Mouse (Mus musculus): ENCODE measurements at regions not wholly inside any gene's neighbourhood (a gene's known extent, or its start where the extent isn't known, plus 50 kb on each side); places are given as distances from the start of the nearest gene placed in this dataset.

DNA sequence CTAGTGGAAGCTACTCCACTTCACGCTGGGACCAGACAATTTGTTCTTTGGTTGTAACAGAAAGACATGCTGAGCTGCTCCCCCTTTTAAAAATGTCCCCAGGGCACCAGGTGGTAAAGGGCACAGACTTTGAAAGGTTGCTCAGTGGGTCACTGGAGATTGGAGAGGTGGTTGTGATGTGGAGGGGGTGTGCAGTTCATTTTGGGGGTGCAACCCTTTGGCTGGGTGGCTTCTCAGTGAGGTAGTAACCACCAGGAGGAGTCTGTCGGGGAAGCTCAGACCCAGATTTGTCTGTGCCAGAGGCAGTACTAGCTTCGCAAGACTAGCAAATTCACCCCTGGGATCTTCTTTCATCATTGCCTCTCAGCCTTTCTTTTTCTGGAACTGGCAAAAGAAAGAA, 189.0 kb upstream of the Krr1 start:
- no peak for DNase-seq (ENCODE audit: low spot score)

DNA sequence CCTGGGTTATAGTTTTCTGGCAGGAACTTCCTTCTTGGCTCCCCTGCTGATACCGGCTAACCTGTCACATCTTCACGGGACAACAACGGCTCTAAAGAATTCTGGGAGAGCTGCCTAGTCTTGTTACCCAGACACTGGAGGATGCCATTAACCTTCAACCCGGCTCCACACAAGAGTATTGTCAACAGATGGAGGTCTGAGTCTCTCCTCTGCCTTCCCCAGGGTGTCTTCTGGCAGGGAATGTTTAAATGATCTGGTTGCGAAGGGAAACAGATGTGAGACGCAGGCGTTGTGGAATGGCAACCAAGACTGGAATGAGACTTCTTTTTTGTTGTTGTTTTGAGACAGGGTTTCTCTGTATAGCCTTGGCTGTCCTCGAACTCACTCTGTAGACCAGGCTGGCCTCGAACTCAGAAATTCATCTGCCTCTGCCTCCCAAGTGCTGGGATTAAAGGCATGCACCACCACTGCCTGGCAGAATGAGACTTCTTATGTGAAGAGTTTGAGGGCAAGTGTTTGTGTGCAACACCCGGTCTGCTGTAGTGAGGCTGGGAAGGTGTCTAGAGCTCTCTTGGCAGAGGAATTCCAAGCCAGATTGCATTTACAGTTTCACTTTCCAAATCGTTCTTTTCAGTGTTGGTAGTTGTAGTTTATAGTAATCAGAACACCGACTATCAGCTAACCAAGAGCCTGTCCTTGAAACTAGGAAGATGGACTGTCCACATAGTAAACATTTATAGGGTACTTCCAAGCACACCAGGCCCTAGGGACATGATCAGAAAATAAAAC, 188.2 kb upstream of the Krr1 start:
- DNase-seq (ENCODE audit: low spot score): no peak

DNA sequence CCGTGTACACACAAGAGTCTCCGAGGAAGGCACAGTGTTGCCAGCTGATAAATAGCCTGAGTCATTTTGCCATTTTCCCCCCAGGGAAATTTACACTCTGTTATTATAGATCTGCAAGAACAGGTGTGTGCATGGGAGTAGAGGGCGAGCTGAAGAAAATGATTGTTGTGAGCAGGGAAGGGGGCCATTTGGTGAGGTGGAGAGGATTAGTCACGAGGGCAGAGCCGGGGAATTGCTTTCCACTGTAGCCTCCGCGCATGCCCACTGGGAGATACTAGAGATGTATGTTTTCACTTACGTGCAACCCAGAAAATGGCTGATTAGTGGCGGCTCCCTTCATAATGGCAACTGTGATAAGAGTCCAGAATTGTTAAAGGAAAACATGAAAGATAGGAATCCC, 185.3 kb upstream of the Krr1 start:
- DNase-seq (ENCODE audit: low spot score): no peak

DNA sequence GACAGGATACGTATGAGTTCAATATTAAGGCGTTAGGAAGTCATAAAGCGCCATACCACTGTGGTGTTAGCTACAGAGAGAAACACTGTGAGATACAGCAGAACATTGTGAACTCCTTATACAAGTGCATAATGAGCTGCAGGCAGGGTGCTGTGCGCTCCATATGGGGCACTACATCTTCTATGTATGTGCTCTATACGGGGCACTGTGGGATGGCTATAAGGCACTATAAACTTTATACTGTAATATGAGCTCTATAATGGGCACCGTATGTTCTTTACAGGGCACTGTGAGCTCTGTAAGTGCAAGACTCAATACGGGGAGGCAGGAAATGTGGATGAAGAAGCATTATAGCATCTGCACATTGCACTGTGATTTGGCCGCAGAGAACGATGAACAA, 183.2 kb upstream of the Krr1 start:
- DNase-seq (ENCODE audit: low spot score): no peak

DNA sequence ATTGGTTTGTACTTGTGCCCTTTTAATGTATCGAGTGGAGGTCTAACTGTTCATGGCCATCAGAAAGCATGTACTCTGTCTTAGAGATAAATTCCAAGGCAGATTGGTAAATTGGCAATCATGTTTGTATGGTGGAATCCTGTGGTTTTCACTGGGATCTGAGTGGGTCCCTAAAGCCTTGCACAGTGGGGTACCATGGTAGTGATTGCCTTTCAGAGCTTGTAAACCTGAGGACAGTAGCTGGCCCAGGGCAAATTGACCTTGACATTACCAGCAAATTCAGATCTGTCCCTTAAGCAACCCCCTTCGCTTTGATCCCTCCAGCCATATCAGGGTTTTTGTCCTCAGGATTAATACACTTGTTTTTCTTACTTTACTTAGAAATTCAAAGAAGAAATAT, 181.6 kb upstream of the Krr1 start:
- DNase-seq (ENCODE audit: low spot score): no peak

DNA sequence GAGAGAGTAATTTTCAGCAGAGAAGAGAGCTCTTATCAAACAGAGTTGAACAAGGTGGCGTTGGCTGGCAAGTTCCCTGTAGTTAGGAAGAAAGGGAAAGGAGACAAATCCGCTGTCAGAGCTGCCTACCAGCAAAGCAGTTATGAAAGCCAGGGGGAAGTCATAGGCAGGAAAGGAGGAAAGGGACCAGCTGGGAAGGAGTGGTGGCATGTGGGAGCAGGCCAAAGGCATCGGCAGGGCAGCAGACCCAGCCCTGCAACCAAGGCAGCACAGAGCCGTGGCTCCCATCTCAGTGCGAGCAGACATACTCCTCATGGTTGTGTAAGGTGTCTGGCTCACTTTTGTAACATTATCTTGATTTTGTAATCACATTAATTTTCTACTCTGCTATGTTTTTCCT, 177.4 kb upstream of the Krr1 start:
- DNase-seq (ENCODE audit: low spot score): no peak

DNA sequence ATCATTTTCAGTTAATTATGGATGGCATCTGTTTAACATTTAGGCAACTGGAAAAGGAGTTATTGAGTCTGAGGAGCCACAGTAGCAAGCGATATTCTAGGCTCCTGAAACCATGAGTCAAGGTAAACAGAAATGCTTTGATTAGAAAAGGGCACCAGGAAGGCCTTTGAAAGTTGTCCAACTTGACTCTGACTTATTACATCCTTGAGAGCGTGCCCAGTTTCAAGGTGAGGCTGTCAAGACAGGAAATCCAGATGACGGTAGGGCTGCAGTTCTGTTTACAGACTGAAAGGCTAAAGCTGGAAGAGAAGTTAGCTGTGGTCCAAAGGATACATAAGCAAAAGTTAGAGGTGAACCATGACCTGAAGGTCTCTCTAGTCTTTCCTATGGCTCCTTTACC, 176.7 kb upstream of the Krr1 start:
- no peak for DNase-seq (ENCODE audit: low spot score)

DNA sequence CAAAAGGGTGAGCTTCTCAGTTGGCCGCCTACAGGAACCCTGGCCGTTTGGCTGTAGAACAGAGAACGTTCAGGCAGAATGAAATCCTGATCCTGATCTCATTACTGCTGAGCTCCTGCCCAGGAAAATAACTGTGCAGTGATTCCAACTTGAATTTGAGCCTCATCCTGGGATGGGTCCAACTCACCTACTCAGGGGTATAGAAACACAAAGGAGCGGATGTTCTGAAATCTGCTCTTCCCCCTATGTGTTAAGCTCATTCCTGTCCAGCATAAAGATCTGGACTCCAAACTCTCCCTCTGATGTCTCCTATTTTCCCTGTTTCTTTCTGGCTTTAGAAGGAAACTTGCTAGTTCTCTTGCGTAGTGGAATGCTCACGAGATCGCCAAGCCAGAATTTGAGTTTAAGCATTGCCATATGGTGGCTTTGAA, 173.6 kb upstream of the Krr1 start:
- no peak for DNase-seq (ENCODE audit: low spot score)

DNA sequence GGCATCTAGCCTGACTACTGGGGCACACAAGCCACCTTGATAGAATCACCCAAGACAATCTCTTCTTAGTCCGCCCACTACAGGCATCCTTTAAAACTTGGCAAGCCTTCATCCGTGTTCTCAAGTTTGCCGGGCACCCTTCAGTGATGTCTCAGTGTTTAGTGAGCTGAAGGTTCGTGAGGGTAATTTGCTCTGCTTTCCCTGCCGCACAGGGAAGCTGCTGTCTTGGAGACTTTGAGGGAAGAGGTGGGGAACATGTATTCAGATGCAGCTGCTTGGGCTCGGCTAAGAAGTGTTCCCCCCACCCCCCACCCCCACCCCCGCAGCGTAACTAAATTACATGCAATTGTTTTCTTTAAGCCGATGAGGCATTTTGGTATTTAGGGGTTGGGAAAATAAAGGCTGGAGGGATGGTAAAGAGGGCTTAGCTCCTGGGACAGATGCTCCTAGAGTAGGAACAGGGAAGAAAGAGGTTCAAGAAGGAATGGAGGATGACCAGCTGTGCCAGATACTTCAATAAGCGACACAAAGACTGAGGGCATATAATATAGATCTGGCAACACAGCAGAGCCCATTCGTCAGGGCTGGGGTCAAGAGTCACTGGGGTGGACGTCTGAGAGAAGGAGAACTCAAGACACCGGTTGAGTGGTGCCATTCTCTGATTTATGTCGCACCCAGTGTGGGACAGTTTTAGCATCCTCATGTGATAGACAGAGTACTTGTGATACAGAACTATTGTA, 172.4 kb upstream of the Krr1 start:
- no peak for DNase-seq (ENCODE audit: low spot score)

DNA sequence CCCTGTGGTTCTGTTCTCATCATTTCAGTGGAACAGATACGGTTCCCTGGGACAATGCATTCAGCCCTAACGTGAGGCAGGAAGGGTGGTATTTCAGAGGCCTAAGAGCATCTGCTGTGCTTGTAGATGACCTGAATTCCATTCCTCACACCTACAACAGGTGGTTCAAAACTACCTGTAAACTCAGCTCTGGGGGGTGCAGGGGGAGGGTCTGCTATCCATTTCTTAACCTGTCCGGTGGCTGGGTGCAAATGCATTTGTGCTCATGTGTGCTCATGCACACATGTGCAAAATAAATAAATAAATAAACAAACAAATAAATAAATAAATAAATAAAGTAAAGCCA, 171.9 kb upstream of the Krr1 start:
- no peak for DNase-seq (ENCODE audit: low spot score)

DNA sequence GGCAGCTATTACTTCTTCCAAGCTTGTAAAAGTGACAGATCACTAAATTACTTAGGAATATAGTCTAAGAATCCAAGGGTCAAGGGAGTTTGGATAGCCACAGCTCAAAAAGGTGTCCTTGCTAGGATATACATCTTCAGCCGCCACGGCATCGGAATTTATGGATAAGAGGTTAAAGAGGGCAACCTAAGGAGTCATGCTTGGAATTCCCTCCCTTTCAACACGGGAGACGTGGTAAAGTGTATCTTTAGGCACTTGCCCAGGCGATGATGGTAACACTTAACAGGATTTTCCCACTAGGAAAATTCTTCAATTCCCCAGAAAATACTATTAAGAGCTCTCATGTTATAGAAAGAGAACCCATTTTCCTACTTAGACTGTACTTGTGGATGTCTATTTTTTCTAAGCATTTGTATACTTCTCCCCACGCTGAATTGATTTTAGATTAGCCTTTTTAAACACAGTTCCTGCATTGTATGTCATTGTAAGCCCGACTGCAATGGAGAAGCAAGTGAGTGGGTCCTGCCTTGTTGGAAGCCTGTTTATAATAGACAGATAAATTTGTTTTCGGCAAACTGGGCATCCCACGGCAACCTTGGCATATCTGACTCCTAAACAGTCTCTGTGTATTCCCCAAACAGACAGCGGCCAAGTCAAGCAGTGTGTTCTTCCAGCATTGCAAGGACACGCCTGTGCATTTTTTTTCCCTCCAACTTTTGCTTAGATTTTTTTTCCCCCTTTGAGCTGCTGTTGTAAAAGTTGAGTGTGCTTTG, 171.3 kb upstream of the Krr1 start:
- DNase-seq (ENCODE audit: low spot score): peak; percentile 16

DNA sequence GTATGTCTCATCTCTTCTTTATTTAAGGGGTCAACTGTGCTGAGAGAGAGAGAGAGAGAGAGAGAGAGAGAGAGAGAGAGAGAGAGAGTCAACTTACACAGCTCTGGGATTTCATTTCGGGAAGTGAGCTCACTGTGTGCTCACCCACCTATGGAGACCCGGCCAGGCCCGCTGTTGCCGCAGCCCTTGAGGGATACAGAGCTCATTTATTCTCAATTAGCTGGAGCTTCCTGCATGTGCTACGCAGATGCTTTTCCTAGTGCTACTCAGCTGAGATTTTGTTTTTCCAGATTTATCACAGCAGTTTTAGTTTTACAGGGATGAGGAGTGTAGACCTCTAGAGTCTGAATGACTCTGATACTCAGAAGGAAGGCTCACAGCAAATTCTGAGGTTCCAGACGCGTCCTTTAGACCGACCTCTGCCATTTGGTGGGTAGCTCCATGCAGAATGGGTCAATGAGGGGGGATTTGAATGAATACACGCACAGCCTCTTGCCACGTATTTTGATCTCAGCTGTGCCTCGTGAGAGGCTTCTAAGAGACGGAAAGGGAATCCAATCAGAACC, 170.6 kb upstream of the Krr1 start:
- DNase-seq (ENCODE audit: low spot score): no peak

DNA sequence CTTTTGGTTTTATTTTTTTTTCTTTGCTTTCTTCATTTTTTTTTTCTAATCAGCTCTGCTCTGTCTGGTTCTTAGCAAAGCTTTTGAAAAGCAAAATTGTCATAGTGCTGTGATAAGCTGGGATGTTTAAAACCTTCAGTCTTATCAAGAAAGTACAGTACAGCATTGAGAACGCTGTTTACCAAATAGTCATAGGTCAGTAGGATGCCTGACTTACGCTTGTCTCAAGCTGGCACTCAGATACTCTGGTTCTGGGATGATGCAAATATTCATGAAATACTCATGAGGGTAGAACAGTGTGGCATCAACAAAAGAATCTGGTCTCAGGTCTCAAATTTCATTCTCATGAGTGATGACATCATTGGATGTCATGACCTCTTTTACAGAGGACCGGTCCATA, 166.1 kb upstream of the Krr1 start:
- no peak for DNase-seq (ENCODE audit: low spot score)

DNA sequence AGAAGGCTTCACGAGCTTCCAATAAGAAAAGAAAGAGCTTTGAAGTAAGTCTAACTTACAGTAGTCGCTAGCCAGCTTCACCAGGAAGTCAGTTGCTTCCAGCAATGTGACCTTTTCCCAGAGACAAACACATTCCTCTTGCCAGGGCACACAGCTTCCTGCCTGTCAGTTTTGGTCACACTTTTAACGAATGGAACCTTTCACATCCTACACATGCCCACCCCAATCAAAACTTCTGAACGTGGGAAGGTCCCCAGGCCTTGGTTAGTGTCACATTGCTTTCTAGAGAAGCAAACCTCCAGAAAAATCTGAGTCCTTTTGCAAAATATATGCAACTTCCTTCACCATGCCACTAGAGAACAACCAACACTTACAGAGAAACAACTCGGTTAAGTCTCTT, 165.5 kb upstream of the Krr1 start:
- no peak for DNase-seq (ENCODE audit: low spot score)

DNA sequence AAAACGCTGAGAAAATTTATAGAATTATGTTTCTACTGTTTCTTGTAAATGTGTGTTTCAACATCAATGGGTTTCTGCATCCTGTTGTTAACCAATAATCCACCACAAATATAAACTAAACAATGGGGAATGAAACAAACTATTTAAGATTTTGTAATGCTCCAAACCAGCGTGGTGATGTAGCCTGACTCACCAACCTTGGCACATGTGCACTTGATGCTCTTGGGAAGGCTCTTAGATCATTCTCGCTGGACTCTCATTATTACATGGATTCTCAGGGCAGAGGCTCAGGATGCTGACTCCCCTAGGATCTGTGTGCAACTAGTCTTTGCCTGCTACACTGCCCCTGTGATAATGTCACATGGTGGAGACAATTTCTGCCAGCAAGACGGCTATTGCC, 158.7 kb upstream of the Krr1 start:
- DNase-seq (ENCODE audit: low spot score): no peak

DNA sequence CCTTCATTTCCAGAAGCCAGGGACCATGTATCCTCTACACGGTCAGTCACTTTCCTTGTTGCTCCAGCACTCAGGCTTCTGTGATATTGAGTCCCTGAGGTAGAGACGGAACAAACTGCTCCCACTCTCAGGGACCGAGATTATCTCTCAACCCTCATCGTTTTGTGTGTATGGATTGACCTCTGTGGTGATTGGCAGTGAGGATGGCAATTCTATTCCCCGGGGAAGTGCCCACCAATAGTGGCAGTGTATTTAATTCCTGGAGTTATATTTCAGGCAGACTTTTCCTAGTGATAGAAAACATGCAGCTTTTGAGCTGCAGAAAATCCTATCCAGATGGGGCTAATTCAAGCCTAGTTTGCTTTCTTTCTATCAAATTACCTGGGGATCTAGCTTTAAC, 157.8 kb upstream of the Krr1 start:
- DNase-seq (ENCODE audit: low spot score): no peak

DNA sequence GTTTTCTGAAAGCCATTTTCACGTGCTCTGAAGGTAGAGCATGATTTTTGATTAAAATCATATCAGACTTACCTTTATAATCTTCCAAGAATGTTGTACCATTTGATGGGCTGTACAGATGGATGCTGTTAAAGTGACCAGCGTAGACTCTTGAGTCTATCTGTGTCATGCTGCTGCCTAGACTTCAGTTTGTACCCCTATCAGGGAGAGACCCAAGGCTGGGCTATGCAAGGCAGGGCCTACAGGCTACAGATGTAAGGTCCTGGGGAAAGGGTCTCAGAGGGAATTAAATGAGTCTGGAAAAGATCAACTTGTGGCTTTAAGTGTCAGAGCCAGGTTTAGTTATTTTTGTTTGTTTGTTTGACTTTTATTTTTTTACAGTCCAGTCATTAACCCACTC, 157.3 kb upstream of the Krr1 start:
- DNase-seq (ENCODE audit: low spot score): no peak

DNA sequence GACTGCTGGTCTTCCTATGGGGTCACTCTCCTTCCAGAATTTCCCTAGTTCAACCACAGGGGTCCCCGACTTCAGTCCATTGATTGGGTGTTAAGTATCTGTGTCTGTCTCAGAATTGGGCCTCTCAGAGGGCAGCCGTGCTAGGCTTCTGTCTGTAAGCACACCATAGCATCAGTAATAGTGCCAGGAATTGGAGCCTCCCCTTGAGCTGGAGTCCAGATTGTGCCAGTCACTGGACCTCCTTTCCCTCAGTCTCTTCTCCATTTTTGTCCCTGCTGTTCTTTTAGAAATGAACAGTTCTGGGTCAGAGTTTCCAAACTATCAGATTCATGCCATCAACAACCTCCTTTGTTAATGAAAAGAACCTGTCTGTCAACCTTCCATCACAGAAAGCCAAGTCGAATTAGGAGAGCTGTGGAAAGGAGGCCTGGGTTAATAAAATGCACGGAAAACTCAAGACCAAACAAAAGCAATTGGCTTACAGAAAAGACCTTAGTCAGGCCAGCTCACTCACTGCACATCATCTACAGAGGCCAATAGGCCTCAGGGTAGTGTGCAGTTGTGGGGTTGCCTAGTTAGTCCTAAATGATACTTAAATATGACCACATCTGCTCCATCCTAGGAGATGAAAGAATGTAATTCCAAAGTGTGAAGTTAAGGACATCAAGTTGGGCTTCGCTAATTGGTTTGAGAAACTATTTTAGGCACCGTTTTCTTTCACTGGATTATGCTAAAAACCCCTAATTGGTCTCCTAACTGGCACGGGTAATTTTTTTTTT, 156.5 kb upstream of the Krr1 start:
- DNase-seq (ENCODE audit: low spot score): no peak

DNA sequence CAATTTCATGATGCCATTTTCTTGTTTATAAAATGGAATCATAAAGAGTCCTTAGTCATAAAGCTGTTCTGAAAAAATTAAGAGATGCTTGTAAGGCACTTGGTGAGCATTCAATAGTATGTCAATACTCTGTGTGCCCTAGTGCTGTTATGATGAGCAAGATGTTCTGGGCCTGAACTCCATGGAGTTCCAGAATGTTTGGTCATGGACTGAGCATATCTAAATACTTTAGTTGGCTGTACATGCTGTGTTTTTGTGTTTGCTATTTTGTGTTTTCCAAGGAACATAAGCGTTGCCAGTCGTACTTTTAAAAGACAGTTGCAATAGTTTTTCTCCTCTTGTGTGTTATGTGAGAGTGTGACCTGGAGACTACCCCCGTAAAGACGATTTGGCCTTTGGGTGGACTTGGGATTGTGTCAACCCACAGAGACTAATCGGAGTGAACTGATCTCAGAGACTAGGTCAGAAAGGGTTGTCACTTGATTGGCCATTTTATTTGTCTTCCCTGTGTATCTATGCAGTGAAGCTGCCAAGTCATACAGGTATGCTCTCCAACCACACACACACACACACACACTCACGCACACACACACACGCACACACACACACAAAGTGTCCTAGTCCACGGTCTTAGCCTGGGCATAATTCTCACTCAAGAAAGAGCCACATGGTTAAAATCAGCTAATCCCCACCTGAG, 152.6 kb upstream of the Krr1 start:
- DNase-seq (ENCODE audit: low spot score): no peak

DNA sequence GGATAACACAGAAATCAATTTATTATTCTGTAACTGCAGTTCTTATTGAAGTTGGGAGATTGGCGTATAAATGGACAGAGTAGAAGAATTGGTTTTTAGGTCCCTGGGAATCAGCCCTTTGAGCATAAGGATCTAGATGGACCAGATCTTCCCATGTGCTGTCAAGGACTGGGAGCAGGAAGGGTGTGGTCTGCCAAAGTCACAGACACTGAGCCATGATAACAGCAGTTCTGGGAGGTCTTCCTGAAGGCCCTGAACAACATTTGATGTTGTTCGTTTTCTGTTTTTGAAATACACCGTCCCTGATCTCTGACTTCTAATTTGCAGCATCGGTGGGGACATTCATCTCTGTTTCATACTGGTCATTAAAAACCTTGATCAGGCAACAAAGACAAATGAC, 147.6 kb upstream of the Krr1 start:
- no peak for DNase-seq (ENCODE audit: low spot score)

DNA sequence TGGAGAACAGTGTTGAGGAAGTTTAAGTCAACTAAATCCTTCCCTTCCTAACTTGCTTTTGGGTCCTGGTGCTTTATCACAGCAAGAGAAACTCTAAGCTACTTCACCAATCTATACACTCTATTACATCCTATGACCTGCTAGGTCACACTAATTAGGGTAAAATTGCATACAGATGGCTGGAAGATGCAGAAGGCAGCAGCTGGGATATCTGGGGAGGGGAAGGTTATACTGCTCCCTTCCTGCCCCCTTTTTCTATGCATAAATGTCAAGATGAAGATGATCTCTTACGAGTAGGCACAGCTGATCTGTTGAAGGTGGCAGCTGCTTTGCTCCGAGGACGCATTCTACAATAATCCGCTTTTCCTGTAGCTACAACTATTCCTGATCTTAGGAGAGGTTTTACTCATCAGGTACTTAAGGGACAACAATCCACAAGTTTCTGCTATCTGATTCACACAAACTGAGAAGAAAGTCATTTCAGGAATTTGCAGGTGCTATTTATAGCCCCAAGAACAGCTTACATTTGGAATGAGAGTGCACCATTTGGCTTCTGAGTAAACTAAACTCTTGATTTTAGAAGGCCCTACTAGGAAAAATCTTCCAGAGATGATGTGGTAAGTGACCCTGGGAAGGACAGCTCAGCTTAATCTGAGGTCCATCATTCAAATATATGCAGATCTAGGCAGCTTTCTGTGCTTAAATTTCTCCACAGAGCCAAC, 146.3 kb upstream of the Krr1 start:
- no peak for DNase-seq (ENCODE audit: low spot score)

Measured in ovary, postnatal 36 days (tissue).